Mouse (Mus musculus): ENCODE data around the gene Fblim1. TPM values are rescaled to one million over a fixed set of nuclear protein-coding genes. Genes with fewer than 3 reads are reported as not detected.

The Fblim1 gene
- total RNA-seq, 2 experiments from 2014 or later, result 1.5 to 4.7 TPM

- no peak for DNase-seq
Measured at GRCm38 (mm10) chr4:141539213-141539767, 66.6 kb downstream of the Fblim1 start.

GRCm38 (mm10) chr4:141538408-141539212 lies 67.3 kb downstream of the Fblim1 start, which contains the start of gene Spen:
Gene Spen, minus strand, starts transcription at chr4:141538597.
- DNase-seq, result peak; percentile 96

- peak; percentile 65 for DNase-seq
Measured at GRCm38 (mm10) chr4:141537706-141538407, 68.0 kb downstream of the Fblim1 start.

- DNase-seq, result no peak
Measured at GRCm38 (mm10) chr4:141537226-141537610, 68.7 kb downstream of the Fblim1 start.

- DNase-seq, result peak; percentile 57
Measured at GRCm38 (mm10) chr4:141536291-141537225, 69.3 kb downstream of the Fblim1 start.

- DNase-seq, result peak; percentile 54
Measured at GRCm38 (mm10) chr4:141534947-141535680, 70.8 kb downstream of the Fblim1 start.

- no peak for DNase-seq
Measured at GRCm38 (mm10) chr4:141530979-141531378, 74.9 kb downstream of the Fblim1 start.

- DNase-seq, result no peak
Measured at GRCm38 (mm10) chr4:141528938-141529337, 77.0 kb downstream of the Fblim1 start.

- no peak for DNase-seq
Measured at GRCm38 (mm10) chr4:141526936-141527650, 78.8 kb downstream of the Fblim1 start.

Other genes with a start within 250 kb of the Fblim1 start
- under 1 TPM in 1 of 2 experiments, not detected in 1; 0.29 TPM for gene Fam131c, start 237.9 kb downstream of the Fblim1 start, total RNA-seq (2021)
- under 1 TPM; 0.35 to 0.51 TPM for gene Clcnka, start 207.4 kb downstream of the Fblim1 start, total RNA-seq (2021)
- not detected for gene Clcnkb, start 190.1 kb downstream of the Fblim1 start, total RNA-seq (2021)
- gene Hspb7, start 185.3 kb downstream of the Fblim1 start, total RNA-seq (2021), result 1,000 to 10,000 TPM in 1 of 2 experiments, 100 to 1,000 TPM in 1; 347 to 1,168 TPM
- gene Srarp, start 170.0 kb downstream of the Fblim1 start, total RNA-seq (2021), result 1 to 10 TPM in 1 of 2 experiments, under 1 TPM in 1; 0.91 to 1.0 TPM
- 10 to 100 TPM; 24.7 to 25.5 TPM for gene Zbtb17, start 161.4 kb downstream of the Fblim1 start, total RNA-seq (2021)
- gene Spen, start 67.5 kb downstream of the Fblim1 start, total RNA-seq (2021), result 10 to 100 TPM; 18.6 to 19.9 TPM
- 1 to 10 TPM; 1.2 to 2.3 TPM for gene Tmem82, start 12.5 kb upstream of the Fblim1 start, total RNA-seq (2021)
- 10 to 100 TPM; 14.7 to 14.8 TPM for gene Slc25a34, start 17.7 kb upstream of the Fblim1 start, total RNA-seq (2021)
- gene Plekhm2, start 58.8 kb upstream of the Fblim1 start, total RNA-seq (2021), result 10 to 100 TPM; 24.3 to 32.7 TPM
- 1 to 10 TPM; 1.4 to 2.3 TPM for gene Rsc1a1, start 79.5 kb upstream of the Fblim1 start, total RNA-seq (2021)
- 10 to 100 TPM; 34.4 to 42.4 TPM for gene Ddi2, start 117.3 kb upstream of the Fblim1 start, total RNA-seq (2021)
- under 1 TPM in 1 of 2 experiments, not detected in 1; 0.20 TPM for gene Agmat, start 140.6 kb upstream of the Fblim1 start, total RNA-seq (2021)
- gene Dnajc16, start 184.8 kb upstream of the Fblim1 start, total RNA-seq (2021), result 10 to 100 TPM; 10.1 to 12.0 TPM
- gene Casp9, start 187.5 kb upstream of the Fblim1 start, total RNA-seq (2021), result 1 to 10 TPM; 2.0 TPM
- not detected for gene Cela2a, start 220.1 kb upstream of the Fblim1 start, total RNA-seq (2021)
- gene Ctrc, start 240.3 kb upstream of the Fblim1 start, total RNA-seq (2021), result not detected

Measured in gastrocnemius, postnatal 25 days (tissue).